Mouse (Mus musculus) heart, embryonic 14.5 days (tissue): Measurements from ENCODE around the gene Gm13101. TPM values are rescaled to one million over a fixed set of nuclear protein-coding genes. Genes with fewer than 3 reads are reported as not detected.
"Not testable (repeated sequence)": the region's sequence is repeated elsewhere in the genome, so short reads cannot be mapped to it uniquely, and the experiment has no call there.

ENCODE experiments used
- ATAC-seq: fragments of 200-750 bp; cut with Nextera tagmentation; 2 replicates; pipeline ENCODE4 v1.8.0; 2017; ENCODE audit warnings: low read depth, moderate TSS enrichment; ENCODE audit not compliant: insufficient number of reproducible peaks, insufficient read depth, low FRiP score
- H3K27ac ChIP-seq, 2 experiments: fragments of 200-500 bp in 1 of 2; fragments of 300-500 bp in 1 of 2; sonication (generic) in 1 of 2; replicated peaks in 1 of 2; 2 replicates each; pipeline ENCODE4 v1.5.1; 2012 to 2014; ENCODE audit warnings: low read depth in 2 of 2, low read length in 2 of 2, control low read depth in 1 of 2, mild to moderate bottlenecking in 1 of 2, mixed read lengths in 1 of 2; ENCODE audit not compliant: control insufficient read depth in 1 of 2, insufficient read depth in 1 of 2
- H3K27me3 ChIP-seq: fragments of 300-500 bp; sonication (generic); 2 replicates; pipeline ENCODE4 v1.6.1; 2014; ENCODE audit warnings: mild to moderate bottlenecking, low read length, control low read depth; ENCODE audit not compliant: control insufficient read depth, insufficient read depth
- H3K36me3 ChIP-seq: fragments of 300-500 bp; sonication (generic); 2 replicates; pipeline ENCODE4 v1.6.1; 2014; ENCODE audit warnings: mild to moderate bottlenecking, control low read depth, low read length, mixed read lengths; ENCODE audit not compliant: control insufficient read depth, insufficient read depth
- H3K4me1 ChIP-seq, 2 experiments: fragments of 200-500 bp in 1 of 2; fragments of 300-500 bp in 1 of 2; sonication (generic) in 1 of 2; 2 replicates each; pipeline ENCODE4 v1.6.1; 2012 to 2014; ENCODE audit warnings: low read length in 2 of 2, control low read depth in 1 of 2, mixed read lengths in 1 of 2; ENCODE audit not compliant: control insufficient read depth in 2 of 2, insufficient read depth in 2 of 2
- H3K4me2 ChIP-seq: fragments of 300-500 bp; sonication (generic); 2 replicates; pipeline ENCODE4 v1.6.1; 2014; ENCODE audit warnings: mild to moderate bottlenecking, low read length
- H3K4me3 ChIP-seq, 2 experiments: fragments of 200-500 bp in 1 of 2; fragments of 300-500 bp in 1 of 2; sonication (generic) in 1 of 2; 2 replicates each; pipeline ENCODE4 v1.5.1; 2012 to 2014; ENCODE audit warnings: low read length in 2 of 2, mild to moderate bottlenecking in 2 of 2, control low read depth in 1 of 2, low read depth in 1 of 2, moderate library complexity in 1 of 2; ENCODE audit not compliant: control insufficient read depth in 1 of 2, insufficient read depth in 1 of 2
- H3K9ac ChIP-seq: fragments of 300-500 bp; sonication (generic); 2 replicates; pipeline ENCODE4 v1.6.1; 2014; ENCODE audit warnings: mild to moderate bottlenecking, low read length
- H3K9me3 ChIP-seq: fragments of 300-500 bp; sonication (generic); 2 replicates; pipeline ENCODE4 v1.6.1; 2016; ENCODE audit warnings: low read length, control low read depth; ENCODE audit not compliant: control insufficient read depth
- WGBS: fragments of 180-500 bp; shearing (Covaris S2); extraction: QIAGEN DNeasy Blood & Tissue Kit; methylation state at CpG from one replicate; pipeline ENCODE4 v1.1.7; 2014; 5-methylcytosine and 5-hydroxymethylcytosine counted together
- polyA plus RNA-seq: library from polyadenylated mRNA; unstranded; fragments of >200 nt; fragmentation: Nextera tagmentation; extraction: Ambion mirVana; gene quantifications from 2 replicates; pipeline ENCODE4 v1.2.1, GENCODE M21; 2014

Gm13101 gene
- polyA plus RNA-seq: not detected in 2 replicates

DNA sequence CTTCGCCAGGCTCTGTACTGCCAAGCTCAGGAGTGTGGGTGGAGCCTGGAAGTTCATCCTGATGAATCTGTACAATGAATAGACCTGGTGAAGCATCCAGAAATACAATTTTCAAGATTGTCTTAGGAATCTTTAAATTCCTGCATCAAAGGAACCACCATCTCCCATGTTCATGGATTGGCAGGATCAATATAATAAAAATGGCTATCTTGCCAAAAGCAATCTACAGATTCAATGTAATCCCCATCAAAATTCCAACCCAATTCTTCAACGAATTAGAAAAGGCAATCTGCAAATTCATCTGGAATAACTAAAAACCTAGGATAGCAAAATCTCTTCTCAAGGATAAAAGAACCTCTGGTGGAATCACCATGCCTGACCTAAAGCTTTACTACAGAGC lies at the start of gene Gm13101:
Gene Gm13101, minus strand, starts transcription at position 101 of the 400 bp plus-strand sequence.
- not testable (repeated sequence) for H3K9ac ChIP-seq, H3K36me3 ChIP-seq, H3K27ac ChIP-seq, H3K9me3 ChIP-seq, ATAC-seq, H3K27me3 ChIP-seq, H3K4me1 ChIP-seq, H3K4me3 ChIP-seq, H3K4me2 ChIP-seq
- WGBS: 38% methylated on average over 2 of the region's 2 CpGs

DNA sequence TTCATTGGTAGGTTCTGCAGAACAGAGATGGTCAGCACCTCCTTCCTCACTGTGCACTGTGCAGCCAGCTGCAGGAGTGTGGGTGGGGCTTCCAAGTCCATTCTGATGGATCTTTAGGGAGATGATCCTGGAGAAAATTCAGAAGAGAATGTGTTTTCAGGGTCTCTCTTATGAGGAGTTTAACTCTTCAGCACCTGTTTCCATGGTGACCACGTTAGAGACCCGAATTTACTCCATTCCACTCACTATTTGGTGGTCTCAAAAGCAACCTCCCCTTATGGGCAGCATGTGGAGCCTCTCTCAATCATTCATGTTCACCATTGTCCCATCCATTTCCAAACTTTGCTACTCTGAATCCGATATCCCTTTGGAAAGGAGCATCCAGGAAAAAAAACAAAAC lies 27.5 kb upstream of the Gm13101 start, which contains the start of gene Pramef17:
Gene Pramef17, minus strand, starts transcription at position 101 of the 400 bp plus-strand sequence.
- H3K4me2 ChIP-seq, H3K9ac ChIP-seq, ATAC-seq, H3K36me3 ChIP-seq, H3K4me1 ChIP-seq, H3K27me3 ChIP-seq, H3K9me3 ChIP-seq, H3K27ac ChIP-seq, H3K4me3 ChIP-seq: not testable (repeated sequence)
- 35% methylated on average over 3 of the region's 3 CpGs for WGBS

DNA sequence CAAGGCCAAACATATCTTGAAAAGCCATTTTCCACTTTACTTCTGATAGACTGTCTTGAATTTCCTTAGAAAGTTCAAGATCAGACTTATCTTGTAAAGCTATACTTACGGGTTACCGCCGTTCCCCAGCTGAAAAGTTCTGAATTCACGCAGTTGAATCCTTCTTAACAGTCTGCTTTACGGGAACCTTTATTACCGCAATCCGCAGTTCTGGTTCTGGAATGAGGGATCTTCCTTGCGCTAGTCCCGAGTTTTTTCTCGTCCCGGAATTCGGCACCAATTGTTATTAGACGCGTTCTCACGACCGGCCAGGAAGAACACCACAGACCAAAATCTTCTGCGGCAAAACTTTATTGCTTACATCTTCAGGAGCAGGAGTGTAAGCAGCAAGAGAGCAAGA lies 21.4 kb upstream of the Gm13101 start:
- ATAC-seq, H3K4me2 ChIP-seq, H3K36me3 ChIP-seq, H3K27ac ChIP-seq, H3K4me3 ChIP-seq, H3K4me1 ChIP-seq, H3K9ac ChIP-seq, H3K27me3 ChIP-seq, H3K9me3 ChIP-seq: not testable (repeated sequence)
- 87% methylated on average over 12 of the region's 17 CpGs for WGBS

DNA sequence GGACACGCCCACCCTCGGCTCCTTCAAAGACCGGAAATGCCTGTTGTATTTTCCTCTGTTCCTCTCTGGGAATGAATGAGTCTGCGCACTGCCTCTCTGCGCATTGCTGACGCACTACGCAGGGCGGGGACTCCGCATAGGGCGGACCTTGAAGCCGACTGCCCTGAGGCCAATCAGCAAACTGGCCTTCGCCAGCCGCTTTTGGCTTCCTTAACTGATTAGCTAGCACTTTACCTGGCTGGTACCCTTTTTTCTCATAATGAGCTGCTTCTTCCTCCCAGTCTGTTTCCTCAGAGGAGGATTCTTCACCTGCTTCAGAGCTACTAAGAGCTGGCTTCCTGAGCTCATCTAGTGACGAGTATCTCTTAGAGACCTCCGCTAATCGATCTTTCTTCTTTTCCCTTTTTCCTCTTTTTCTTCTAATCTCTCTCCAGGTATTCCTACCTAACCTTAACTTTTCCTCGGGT lies 20.8 kb upstream of the Gm13101 start:
- H3K4me1 ChIP-seq, H3K4me3 ChIP-seq, ATAC-seq, H3K9ac ChIP-seq, H3K36me3 ChIP-seq, H3K27me3 ChIP-seq, H3K4me2 ChIP-seq, H3K27ac ChIP-seq, H3K9me3 ChIP-seq: not testable (repeated sequence)
- 82% methylated on average over 7 of the region's 17 CpGs for WGBS

DNA sequence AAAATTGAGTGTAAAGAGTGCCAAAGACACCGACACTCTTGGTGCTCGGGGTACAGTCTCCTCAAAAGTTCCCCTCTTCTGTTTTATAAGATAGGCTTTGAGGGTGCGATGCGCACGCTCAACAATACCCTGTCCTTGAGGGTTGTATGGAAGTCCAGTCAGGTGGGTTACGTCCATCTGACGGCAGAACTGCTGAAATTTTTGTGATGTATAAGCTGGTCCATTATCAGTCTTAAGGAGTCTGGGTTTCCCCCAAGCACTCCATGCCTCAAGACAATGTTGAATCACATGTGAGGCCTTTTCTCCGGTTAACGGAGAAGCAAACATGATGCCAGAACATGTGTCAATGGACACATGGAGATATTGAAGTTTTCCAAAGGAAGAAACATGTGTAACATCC lies 19.0 kb upstream of the Gm13101 start:
- H3K27me3 ChIP-seq, H3K4me1 ChIP-seq, H3K4me2 ChIP-seq, ATAC-seq, H3K9ac ChIP-seq, H3K4me3 ChIP-seq, H3K36me3 ChIP-seq, H3K9me3 ChIP-seq, H3K27ac ChIP-seq: not testable (repeated sequence)
- 74% methylated on average over 2 of the region's 9 CpGs for WGBS

DNA sequence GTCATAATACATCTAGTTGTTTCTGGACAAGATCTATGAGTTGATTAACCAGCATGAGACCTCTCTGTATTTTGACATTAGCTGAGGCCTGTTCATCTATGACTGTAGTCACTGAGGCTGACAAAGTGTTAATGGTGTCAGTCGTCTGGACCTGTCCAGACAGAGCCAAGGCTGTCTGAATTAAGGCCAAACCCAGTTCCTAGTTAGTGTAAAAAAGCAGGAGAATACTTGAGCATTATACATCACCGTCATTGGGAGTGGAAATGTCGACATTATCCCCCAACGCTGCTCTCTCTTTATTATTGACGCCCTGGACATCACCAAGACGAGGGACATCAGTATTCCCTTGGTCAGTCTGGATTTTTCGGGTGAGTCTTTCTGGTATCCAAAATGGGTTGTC lies 18.4 kb upstream of the Gm13101 start:
- not testable (repeated sequence) for H3K9ac ChIP-seq, H3K27ac ChIP-seq, H3K4me3 ChIP-seq, H3K27me3 ChIP-seq, H3K4me2 ChIP-seq, H3K9me3 ChIP-seq, ATAC-seq, H3K36me3 ChIP-seq, H3K4me1 ChIP-seq
- WGBS: no CpG with 5 or more reads among the region's 7 CpGs

DNA sequence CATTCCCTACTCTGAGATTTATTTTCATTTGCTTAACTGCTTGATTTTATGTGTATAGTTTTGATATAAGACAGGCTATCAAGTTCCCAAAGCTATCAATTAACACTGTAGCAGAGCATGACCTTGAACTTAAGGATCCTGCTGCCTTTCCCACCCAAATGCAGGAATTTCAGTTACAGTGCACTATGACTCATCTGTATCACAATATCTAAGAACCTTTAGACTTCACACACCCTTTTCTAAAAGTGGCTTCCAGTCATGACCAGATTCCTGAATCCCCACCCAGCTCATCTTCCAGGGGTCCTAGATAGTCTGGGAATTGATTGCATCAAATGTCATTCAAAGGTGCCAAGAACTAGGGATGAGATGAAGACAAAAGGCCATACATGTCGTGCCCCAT lies 16.7 kb upstream of the Gm13101 start:
- H3K27me3 ChIP-seq, ATAC-seq, H3K4me1 ChIP-seq, H3K9ac ChIP-seq, H3K4me2 ChIP-seq, H3K27ac ChIP-seq, H3K9me3 ChIP-seq, H3K4me3 ChIP-seq, H3K36me3 ChIP-seq: not testable (repeated sequence)
- WGBS: 40% methylated on average over 1 of the region's 1 CpGs

DNA sequence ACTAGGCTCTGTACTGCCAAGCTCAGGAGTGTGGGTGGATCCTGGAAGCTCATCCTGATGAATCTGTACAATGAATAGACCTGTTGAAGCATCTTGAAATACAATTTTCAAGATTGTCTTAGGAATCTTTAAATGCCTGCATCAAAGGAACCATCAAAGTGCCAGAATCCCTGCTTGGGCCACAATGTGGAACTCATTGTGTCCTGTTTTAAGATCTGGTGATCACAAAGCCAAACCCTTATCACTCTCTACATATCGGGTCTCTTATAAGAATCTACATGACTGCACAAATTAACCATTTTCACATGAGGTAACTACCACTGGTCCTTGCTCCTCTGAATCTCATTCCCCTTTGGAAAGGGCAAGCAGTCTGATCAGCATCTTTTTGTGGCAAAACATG lies 15.8 kb downstream of the Gm13101 start, which contains the start of gene Pramef25:
Gene Pramef25, minus strand, starts transcription at position 101 of the 400 bp plus-strand sequence.
- not testable (repeated sequence) for H3K27me3 ChIP-seq, H3K9me3 ChIP-seq, H3K4me3 ChIP-seq, H3K9ac ChIP-seq, H3K36me3 ChIP-seq, H3K4me2 ChIP-seq, H3K4me1 ChIP-seq, ATAC-seq, H3K27ac ChIP-seq
- WGBS: 64% methylated on average over 1 of the region's 1 CpGs
